Mouse (Mus musculus): ENCODE measurements at regions not wholly inside any gene's neighbourhood (a gene's known extent, or its start where the extent isn't known, plus 50 kb on each side); places are given as distances from the start of the nearest gene placed in this dataset.

DNA sequence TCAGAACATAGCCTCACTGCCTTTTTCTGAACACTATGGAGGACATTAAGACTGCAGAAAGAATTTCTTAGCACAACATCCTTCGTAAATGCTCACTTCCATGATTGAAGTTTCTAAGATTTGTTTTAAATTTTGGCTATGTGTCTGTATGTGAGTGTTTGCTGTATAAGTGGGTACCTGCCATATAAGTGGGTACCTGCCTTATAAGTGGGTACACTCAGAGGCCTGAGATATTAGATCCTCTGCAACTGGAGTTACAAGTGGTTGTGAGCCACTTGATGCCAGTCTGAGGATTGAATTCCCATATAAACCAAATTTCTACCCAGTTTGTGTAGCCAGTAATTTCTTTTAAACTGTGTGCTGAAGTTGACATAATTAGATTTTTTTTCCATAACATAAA, 67.8 kb downstream of the Foxa2 start:
- 0 out of 2 replicates have a peak, but pooled peaks have one; percentile 21 for TF ChIP-seq EP300 (IDR thresholded peaks at IDR 0.05)
- no peak for TF ChIP-seq CTCF (IDR thresholded peaks at IDR 0.05)
